Mouse (Mus musculus): ENCODE results near the gene Gm10428. TPM values are rescaled to one million over a fixed set of nuclear protein-coding genes. Genes with fewer than 3 reads are reported as not detected.
"Not testable (repeated sequence)": the region's sequence is repeated elsewhere in the genome, so short reads cannot be mapped to it uniquely, and the experiment has no call there.

Gene Gm10428
- polyA plus RNA-seq, 1 experiment from 2014 or later = not detected

- WGBS = 76% methylated on average over 9 of the region's 9 CpGs
- Histone ChIP-seq H3K4me3 (no peak overlapping the region), H3K27ac (replicated peaks) (no peak overlapping the region), H3K4me2 (no peak overlapping the region), H3K27me3 (peaks cover 9% of the 10 kb centered on the region), H3K36me3 (no peaks in the 10 kb centered on the region), H3K9ac (no peak overlapping the region), H3K9me3 (no peaks in the 10 kb centered on the region), H3K4me1 (replicated peaks) (peaks cover 6% of the 10 kb centered on the region; the same call in 1 of the 2 replicates)
- ATAC-seq (ENCODE audit: low read depth) = no peak
Measured at GRCm38 (mm10) chr11:62747227-62747626, 5.7 kb upstream of the Gm10428 start.

GRCm38 (mm10) chr11:62748062-62748461 is 4.8 kb upstream of the Gm10428 start:
- H3K9ac ChIP-seq = no peak overlapping the region
- ATAC-seq (ENCODE audit: low read depth) = no peak
- no peak overlapping the region for H3K4me2 ChIP-seq
- peaks cover 6% of the 10 kb centered on the region; the same call in 1 of the 2 replicates for H3K4me1 ChIP-seq (replicated peaks)
- no peak overlapping the region for H3K27ac ChIP-seq (replicated peaks)
- H3K4me3 ChIP-seq = no peak overlapping the region
- H3K36me3 ChIP-seq = no peaks in the 10 kb centered on the region
- H3K27me3 ChIP-seq = peaks cover 9% of the 10 kb centered on the region
- no peaks in the 10 kb centered on the region for H3K9me3 ChIP-seq
- 80% methylated on average over 4 of the region's 4 CpGs for WGBS

- H3K9ac ChIP-seq; H3K36me3 ChIP-seq; H3K4me1 ChIP-seq (replicated peaks); H3K27me3 ChIP-seq; ATAC-seq (ENCODE audit: low read depth); H3K27ac ChIP-seq (replicated peaks); H3K9me3 ChIP-seq; H3K4me2 ChIP-seq; H3K4me3 ChIP-seq: not testable (repeated sequence)
- WGBS = 89% methylated on average over 13 of the region's 13 CpGs
Measured at GRCm38 (mm10) chr11:62749445-62749844, 3.5 kb upstream of the Gm10428 start.

GRCm38 (mm10) chr11:62752191-62752590 is 709 bp upstream of the Gm10428 start:
- Histone ChIP-seq H3K9ac (no peak overlapping the region), H3K27ac (replicated peaks) (no peak overlapping the region), H3K27me3 (peaks cover 9% of the 10 kb centered on the region; the same call in 1 of the 2 replicates), H3K4me1 (replicated peaks) (peaks cover 2% of the 10 kb centered on the region), H3K9me3 (no peaks in the 10 kb centered on the region), H3K4me2 (no peak overlapping the region), H3K36me3 (no peaks in the 10 kb centered on the region), H3K4me3 (no peak overlapping the region)
- 63% methylated on average over 11 of the region's 11 CpGs for WGBS
- no peak for ATAC-seq (ENCODE audit: low read depth)

- Histone ChIP-seq H3K9ac (peak overlapping the region; percentile 51; the same call in 1 of the 2 replicates), H3K27me3 (peaks cover 11% of the 10 kb centered on the region; the same call in 1 of the 2 replicates), H3K27ac (replicated peaks) (no peak overlapping the region), H3K9me3 (no peaks in the 10 kb centered on the region), H3K36me3 (no peaks in the 10 kb centered on the region), H3K4me2 (peak overlapping the region; percentile 55), H3K4me1 (replicated peaks) (peaks cover 6% of the 10 kb centered on the region), H3K4me3 (peak overlapping the region; percentile 36)
- ATAC-seq (ENCODE audit: low read depth) = peak; percentile 99
- 8% methylated on average over 36 of the region's 36 CpGs for WGBS
Measured at GRCm38 (mm10) chr11:62756456-62757142, 3.7 kb downstream of the Gm10428 start.

- Histone ChIP-seq H3K4me3 (peak overlapping the region; percentile 36), H3K9me3 (no peaks in the 10 kb centered on the region), H3K27me3 (peaks cover 11% of the 10 kb centered on the region; the same call in 1 of the 2 replicates), H3K9ac (peak overlapping the region; percentile 51; the same call in 1 of the 2 replicates), H3K4me1 (replicated peaks) (peaks cover 6% of the 10 kb centered on the region), H3K36me3 (no peaks in the 10 kb centered on the region), H3K27ac (replicated peaks) (no peak overlapping the region), H3K4me2 (peak overlapping the region; percentile 55)
- WGBS = 9% methylated on average over 7 of the region's 7 CpGs
- peak; percentile 55 for ATAC-seq (ENCODE audit: low read depth)
Measured at GRCm38 (mm10) chr11:62757143-62757507, 4.2 kb downstream of the Gm10428 start.

GRCm38 (mm10) chr11:62757906-62758305 is 5.0 kb downstream of the Gm10428 start:
- Histone ChIP-seq H3K27me3 (peaks cover 11% of the 10 kb centered on the region; the same call in 1 of the 2 replicates), H3K27ac (replicated peaks) (no peak overlapping the region), H3K9ac (no peak overlapping the region), H3K4me1 (replicated peaks) (peaks cover 6% of the 10 kb centered on the region), H3K4me2 (no peak overlapping the region), H3K36me3 (no peaks in the 10 kb centered on the region), H3K4me3 (no peak overlapping the region), H3K9me3 (no peaks in the 10 kb centered on the region)
- ATAC-seq (ENCODE audit: low read depth) = no peak
- 74% methylated on average over 6 of the region's 6 CpGs for WGBS

GRCm38 (mm10) chr11:62758491-62758890 is 5.6 kb downstream of the Gm10428 start:
- no peak for ATAC-seq (ENCODE audit: low read depth)
- peaks cover 6% of the 10 kb centered on the region for H3K4me1 ChIP-seq (replicated peaks)
- no peak overlapping the region for H3K4me3 ChIP-seq
- no peak overlapping the region for H3K27ac ChIP-seq (replicated peaks)
- H3K36me3 ChIP-seq = no peaks in the 10 kb centered on the region
- no peaks in the 10 kb centered on the region for H3K9me3 ChIP-seq
- 90% methylated on average over 11 of the region's 11 CpGs for WGBS
- no peak overlapping the region for H3K9ac ChIP-seq
- peaks cover 11% of the 10 kb centered on the region; the same call in 1 of the 2 replicates for H3K27me3 ChIP-seq
- no peak overlapping the region for H3K4me2 ChIP-seq

GRCm38 (mm10) chr11:62760755-62761457 is 8.0 kb downstream of the Gm10428 start:
- Histone ChIP-seq H3K9me3 (no peaks in the 10 kb centered on the region), H3K4me1 (replicated peaks) (peaks cover 6% of the 10 kb centered on the region), H3K27me3 (peaks cover 11% of the 10 kb centered on the region; the same call in 1 of the 2 replicates), H3K4me2 (no peak overlapping the region), H3K9ac (no peak overlapping the region), H3K27ac (replicated peaks) (no peak overlapping the region), H3K4me3 (no peak overlapping the region), H3K36me3 (no peaks in the 10 kb centered on the region)
- ATAC-seq (ENCODE audit: low read depth) = no peak
- WGBS = 75% methylated on average over 9 of the region's 9 CpGs

GRCm38 (mm10) chr11:62776510-62776909 is 23.6 kb downstream of the Gm10428 start:
- Histone ChIP-seq H3K27me3 (no peaks in the 10 kb centered on the region), H3K27ac (replicated peaks) (no peak overlapping the region), H3K9me3 (peaks cover 65% of the 10 kb centered on the region), H3K4me1 (replicated peaks) (no peaks in the 10 kb centered on the region), H3K36me3 (peaks cover 68% of the 10 kb centered on the region), H3K4me3 (no peak overlapping the region), H3K9ac (no peak overlapping the region), H3K4me2 (no peak overlapping the region)
- no peak for ATAC-seq (ENCODE audit: low read depth)
- WGBS = 95% methylated on average over 7 of the region's 7 CpGs

GRCm38 (mm10) chr11:62788935-62789616 is 36.2 kb downstream of the Gm10428 start, which contains the start of gene Zfp286:
Zfp286 (minus strand) TSS chr11:62789462.
- 7% methylated on average over 34 of the region's 34 CpGs for WGBS
- peak within 1 kb of the TSS; percentile 60 for H3K4me3 ChIP-seq
- H3K27ac ChIP-seq (replicated peaks) = peak within 1 kb of the TSS; percentile 65
- peaks cover 9% of the 10 kb centered on the region; the same call in 1 of the 2 replicates for H3K9me3 ChIP-seq
- H3K27me3 ChIP-seq = no peaks in the 10 kb centered on the region
- H3K4me2 ChIP-seq = peak within 1 kb of the TSS; percentile 76
- H3K9ac ChIP-seq = peak within 1 kb of the TSS; percentile 80
- H3K4me1 ChIP-seq (replicated peaks) = peaks cover 19% of the 10 kb centered on the region
- peak; percentile 96 for ATAC-seq (ENCODE audit: low read depth)
- peaks cover 33% of the 10 kb centered on the region for H3K36me3 ChIP-seq

- Histone ChIP-seq H3K4me2 (peak overlapping the region; percentile 76), H3K27ac (replicated peaks) (peak overlapping the region; percentile 65), H3K4me1 (replicated peaks) (peaks cover 19% of the 10 kb centered on the region), H3K36me3 (peaks cover 28% of the 10 kb centered on the region), H3K9ac (peak overlapping the region; percentile 80), H3K4me3 (peak overlapping the region; percentile 60), H3K27me3 (no peaks in the 10 kb centered on the region), H3K9me3 (0 out of 2 replicates have a peak, but pooled peaks cover 4% of the 10 kb centered on the region)
- ATAC-seq (ENCODE audit: low read depth) = no peak
- WGBS = 57% methylated on average over 3 of the region's 3 CpGs
Measured at GRCm38 (mm10) chr11:62789617-62789936, 36.7 kb downstream of the Gm10428 start.

All from neural tube, embryonic 13.5 days (tissue).